Mouse (Mus musculus): ENCODE measurements around the gene Fam214b. TPM values are rescaled to one million over a fixed set of nuclear protein-coding genes. Genes with fewer than 3 reads are reported as not detected.

Gene Fam214b
- total and polyA plus RNA-seq, 3 experiments = 1.3 to 3.8 TPM; not detected in 1

- TF ChIP-seq SIN3A (IDR thresholded peaks at IDR 0.05; ENCODE audit: low read length) (peak; percentile 84; the same call in 1 of the 2 replicates), ETS1 (IDR thresholded peaks at IDR 0.05; ENCODE audit: low read depth, low read length) (no peak), HCFC1 (IDR thresholded peaks at IDR 0.05; ENCODE audit: low read depth, low read length) (peak; percentile 92), GATA1 (IDR thresholded peaks at IDR 0.05; ENCODE audit: low read depth, low read length) (no peak)
These were observed 20.7 kb downstream of the Fam214b start, which contains the start of gene Pigo (continued) for GRCm38 (mm10) chr4:43025084-43025960.

GRCm38 (mm10) chr4:43024673-43025072 is 21.3 kb downstream of the Fam214b start:
- H3K79me2 ChIP-seq (ENCODE audit: control insufficient read depth, insufficient read depth, low read length, poor library complexity) = peaks cover 10% of the 10 kb centered on the region
- H3K9ac ChIP-seq (ENCODE audit: control insufficient read depth, low read depth, low read length, poor library complexity, severe bottlenecking) = peak overlapping the region; percentile 89
- H3K9me3 ChIP-seq (replicated peaks; ENCODE audit: insufficient read depth, low read length) = no peaks in the 10 kb centered on the region
- DNase-seq (ENCODE audit: low read depth, low spot score) = no peak
- H3K4me3 ChIP-seq (ENCODE audit: control insufficient read depth in 1 of 2, insufficient read depth in 1 of 2, low read depth in 2 of 2, low read length in 2 of 2) = peak overlapping the region; percentile 68 to 79
- H3K27ac ChIP-seq (ENCODE audit: control insufficient read depth, low read depth, low read length) = no peak overlapping the region
- H3K27me3 ChIP-seq (ENCODE audit: control insufficient read depth in 1 of 2, insufficient read depth in 2 of 2, low read length in 2 of 2) = no peaks in the 10 kb centered on the region
- H3K36me3 ChIP-seq (ENCODE audit: control insufficient read depth in 1 of 2, insufficient read depth in 2 of 2, low read length in 2 of 2) = peaks cover 1 to 2% of the 10 kb centered on the region in 2 experiments; a peak in 2 of 4 replicates
- H3K4me1 ChIP-seq (ENCODE audit: control insufficient read depth in 1 of 2, insufficient read depth in 2 of 2, low read length in 2 of 2) = peaks cover 0 to 9% of the 10 kb centered on the region in 2 experiments; a peak in 2 of 4 replicates
- no peak for TF ChIP-seq NRF1 (IDR thresholded peaks at IDR 0.05; ENCODE audit: insufficient read depth, low read depth, low read length, poor library complexity, severe bottlenecking)

- Histone ChIP-seq H3K27me3 (ENCODE audit: control insufficient read depth in 1 of 2, insufficient read depth in 2 of 2, low read length in 2 of 2) (no peaks in the 10 kb centered on the region), H3K9me3 (replicated peaks; ENCODE audit: insufficient read depth, low read length) (no peaks in the 10 kb centered on the region), H3K27ac (ENCODE audit: control insufficient read depth, low read depth, low read length) (no peak overlapping the region), H3K4me1 (ENCODE audit: control insufficient read depth in 1 of 2, insufficient read depth in 2 of 2, low read length in 2 of 2) (peaks cover 0 to 9% of the 10 kb centered on the region in 2 experiments; a peak in 2 of 4 replicates), H3K9ac (ENCODE audit: control insufficient read depth, low read depth, low read length, poor library complexity, severe bottlenecking) (no peak overlapping the region), H3K79me2 (ENCODE audit: control insufficient read depth, insufficient read depth, low read length, poor library complexity) (peaks cover 9% of the 10 kb centered on the region), H3K36me3 (ENCODE audit: control insufficient read depth in 1 of 2, insufficient read depth in 2 of 2, low read length in 2 of 2) (peaks cover 2% of the 10 kb centered on the region in 2 experiments; a peak in 3 of 4 replicates), H3K4me3 (ENCODE audit: control insufficient read depth in 1 of 2, insufficient read depth in 1 of 2, low read depth in 2 of 2, low read length in 2 of 2) (no peak overlapping the region)
- no peak for DNase-seq (ENCODE audit: low read depth, low spot score)
- TF ChIP-seq TAL1 (IDR thresholded peaks at IDR 0.05; ENCODE audit: low read length) (no peak), CTCF (IDR thresholded peaks at IDR 0.05 in 2 of 3, conservative IDR thresholded peaks at IDR 0.05 in 1 of 3; ENCODE audit: control insufficient read depth in 1 of 3, insufficient read depth in 1 of 3, low read depth in 2 of 3, low read length in 3 of 3, poor library complexity in 1 of 3, severe bottlenecking in 1 of 3) (peak in 2 of 3 experiments; percentile 16 to 34; a peak in 3 of 6 replicates), USF1 (IDR thresholded peaks at IDR 0.05; ENCODE audit: low read depth, low read length) (no peak), TCF12 (IDR thresholded peaks at IDR 0.05; ENCODE audit: low read depth, low read length) (no peak)
These were observed 24.7 kb downstream of the Fam214b start for GRCm38 (mm10) chr4:43021341-43021740.

GRCm38 (mm10) chr4:43020876-43021275 is 25.1 kb downstream of the Fam214b start:
- TF ChIP-seq EP300 (IDR thresholded peaks at IDR 0.05; ENCODE audit: low read depth in 1 of 2, low read length in 2 of 2) = no peak
- TF ChIP-seq CTCF (IDR thresholded peaks at IDR 0.05 in 2 of 3, conservative IDR thresholded peaks at IDR 0.05 in 1 of 3; ENCODE audit: control insufficient read depth in 1 of 3, insufficient read depth in 1 of 3, low read depth in 2 of 3, low read length in 3 of 3, poor library complexity in 1 of 3, severe bottlenecking in 1 of 3) = peak in 2 of 3 experiments; percentile 5 to 12; a peak in 1 of 6 replicates
- H3K9me3 ChIP-seq (replicated peaks; ENCODE audit: insufficient read depth, low read length) = no peaks in the 10 kb centered on the region
- no peaks in the 10 kb centered on the region for H3K27me3 ChIP-seq (ENCODE audit: control insufficient read depth in 1 of 2, insufficient read depth in 2 of 2, low read length in 2 of 2)
- H3K79me2 ChIP-seq (ENCODE audit: control insufficient read depth, insufficient read depth, low read length, poor library complexity) = peaks cover 9% of the 10 kb centered on the region
- H3K4me3 ChIP-seq (ENCODE audit: control insufficient read depth in 1 of 2, insufficient read depth in 1 of 2, low read depth in 2 of 2, low read length in 2 of 2) = no peak overlapping the region
- peaks cover 2% of the 10 kb centered on the region in 2 experiments; a peak in 3 of 4 replicates for H3K36me3 ChIP-seq (ENCODE audit: control insufficient read depth in 1 of 2, insufficient read depth in 2 of 2, low read length in 2 of 2)
- DNase-seq (ENCODE audit: low read depth, low spot score) = no peak
- no peak overlapping the region for H3K27ac ChIP-seq (ENCODE audit: control insufficient read depth, low read depth, low read length)
- peaks cover 0 to 9% of the 10 kb centered on the region in 2 experiments; a peak in 2 of 4 replicates for H3K4me1 ChIP-seq (ENCODE audit: control insufficient read depth in 1 of 2, insufficient read depth in 2 of 2, low read length in 2 of 2)
- no peak overlapping the region for H3K9ac ChIP-seq (ENCODE audit: control insufficient read depth, low read depth, low read length, poor library complexity, severe bottlenecking)
